Mouse (Mus musculus) CD4-positive naive resting alpha-beta T cell, adult 57 days (primary cell): ENCODE data around the gene Cgref1. TPM values are rescaled to one million over a fixed set of nuclear protein-coding genes. Genes with fewer than 3 reads are reported as not detected.

ENCODE experiments used
- total RNA-seq: library from RNA; stranded (reverse); gene quantifications from one replicate; pipeline ENCODE4 v1.2.4, GENCODE M21; 2023

The Cgref1 gene
- not detected for total RNA-seq

DNA sequence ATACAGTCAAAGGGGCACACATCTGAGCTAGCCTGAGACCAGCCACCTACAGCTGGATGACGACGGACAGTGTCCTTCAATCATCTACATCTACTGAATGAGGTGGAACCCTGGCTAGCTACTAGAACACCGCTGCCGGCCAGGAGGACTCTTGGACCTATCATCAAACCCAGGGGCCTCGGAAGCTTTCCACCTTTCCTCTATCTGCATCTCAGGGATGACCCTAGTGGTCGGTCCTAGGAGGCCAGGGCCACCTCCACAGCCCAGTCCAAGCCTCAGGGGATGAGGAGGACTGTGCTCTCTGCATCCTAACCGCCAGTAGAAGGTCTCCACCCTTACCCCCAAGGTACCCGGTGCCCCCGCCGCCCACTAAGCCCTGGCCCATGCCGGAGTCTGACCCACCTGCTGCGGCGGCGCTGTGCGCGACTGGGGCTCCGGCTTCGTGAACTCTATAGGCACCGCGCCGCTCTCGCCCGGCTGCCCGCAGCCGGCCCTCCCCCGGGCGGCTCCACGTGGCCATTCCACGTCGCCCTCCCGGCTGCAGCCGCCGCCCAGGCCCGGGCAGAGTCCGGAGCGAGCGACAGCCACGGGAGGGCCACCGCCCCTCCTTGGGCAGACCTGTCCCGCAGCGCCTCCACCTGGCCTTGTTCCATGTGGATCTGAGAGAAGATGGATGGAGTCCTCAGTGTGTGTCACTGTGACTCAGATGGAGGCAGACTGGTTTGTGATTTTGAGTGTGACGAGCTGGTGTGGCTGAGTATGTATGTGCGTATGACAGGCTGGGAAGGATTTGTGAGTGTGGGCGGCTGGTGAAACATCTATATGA is at the start of gene Cgref1:
Gene Cgref1, minus strand, starts transcription at position 636 of the 826 bp plus-strand sequence.

GRCm38 (mm10) chr5:30968416-30968815 is 23.0 kb upstream of the Cgref1 start, which contains the start of gene Tcf23:
Tcf23 (plus strand) TSS chr5:30968662.

DNA sequence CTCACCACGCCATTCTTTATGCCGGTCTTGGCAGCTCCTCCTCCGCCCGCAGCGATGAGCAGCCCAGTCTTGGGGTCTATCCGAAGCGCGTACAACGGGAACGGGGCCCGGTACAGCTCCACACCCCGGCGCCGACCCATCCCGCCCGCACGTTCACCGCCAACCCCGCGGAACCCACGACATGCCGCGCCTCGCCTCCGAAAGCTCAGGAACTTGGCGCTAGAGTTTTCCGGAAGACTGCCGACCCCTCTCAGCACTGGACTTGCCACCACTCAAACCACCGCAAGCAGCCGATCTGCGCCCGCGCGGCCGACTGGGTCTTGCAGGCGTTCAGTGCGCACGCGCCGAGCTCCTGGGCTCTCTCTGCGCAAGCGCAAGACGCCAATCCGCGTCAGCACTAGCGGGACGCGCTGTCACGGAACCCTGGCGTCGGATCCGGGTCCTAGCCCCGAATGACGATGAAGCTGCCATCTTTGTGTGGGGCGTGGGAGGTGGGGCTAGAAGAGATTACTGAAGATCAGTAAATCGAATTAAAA is 14.6 kb upstream of the Cgref1 start, which contains the start of gene Preb:
Gene Preb, minus strand, starts transcription at position 396 of the 536 bp plus-strand sequence.

GRCm38 (mm10) chr5:30921256-30922033 is 23.9 kb downstream of the Cgref1 start, which contains the start of gene Khk:
Khk (plus strand) TSS chr5:30921431.

DNA sequence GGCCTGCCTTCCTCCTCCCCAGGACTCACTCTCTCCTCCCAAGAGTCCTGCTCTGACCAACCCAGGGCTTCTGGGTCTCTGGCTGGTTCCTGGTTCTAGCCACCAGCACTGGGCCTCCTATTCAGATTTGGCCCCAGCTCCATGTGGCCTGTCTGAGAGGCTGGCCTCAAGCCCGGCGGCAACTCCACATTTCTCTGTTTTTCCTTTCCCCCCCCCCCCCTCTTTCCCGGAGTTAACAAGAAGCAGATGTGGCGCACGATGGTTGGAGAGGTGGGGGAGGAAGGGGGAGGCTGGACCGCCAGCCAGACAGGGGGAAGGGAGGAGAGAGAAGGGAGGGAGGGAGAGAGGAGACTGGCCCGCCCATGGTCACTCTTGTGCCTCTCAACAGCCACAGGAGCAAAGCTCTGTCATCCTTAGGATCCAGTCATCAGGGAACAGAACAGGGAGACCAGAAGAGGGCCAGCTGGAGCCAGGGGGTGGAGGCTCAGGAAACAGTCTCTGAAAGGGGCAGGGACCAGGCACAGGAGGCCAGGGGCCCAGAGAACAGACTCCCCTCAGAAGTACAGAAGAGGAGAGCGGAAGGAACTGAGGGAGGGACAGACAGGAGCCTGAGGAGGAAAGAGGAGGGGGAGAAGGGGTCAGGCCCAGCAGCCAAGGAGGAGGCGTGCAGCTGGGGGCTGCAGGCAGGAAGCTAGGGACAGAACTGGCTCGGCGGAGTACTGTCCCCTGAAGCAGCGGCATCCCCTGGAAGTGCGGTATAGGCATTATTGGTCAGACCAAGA is 32.1 kb downstream of the Cgref1 start, which contains the start of gene Emilin1:
Gene Emilin1, plus strand, starts transcription at position 343 of the 782 bp plus-strand sequence.

DNA sequence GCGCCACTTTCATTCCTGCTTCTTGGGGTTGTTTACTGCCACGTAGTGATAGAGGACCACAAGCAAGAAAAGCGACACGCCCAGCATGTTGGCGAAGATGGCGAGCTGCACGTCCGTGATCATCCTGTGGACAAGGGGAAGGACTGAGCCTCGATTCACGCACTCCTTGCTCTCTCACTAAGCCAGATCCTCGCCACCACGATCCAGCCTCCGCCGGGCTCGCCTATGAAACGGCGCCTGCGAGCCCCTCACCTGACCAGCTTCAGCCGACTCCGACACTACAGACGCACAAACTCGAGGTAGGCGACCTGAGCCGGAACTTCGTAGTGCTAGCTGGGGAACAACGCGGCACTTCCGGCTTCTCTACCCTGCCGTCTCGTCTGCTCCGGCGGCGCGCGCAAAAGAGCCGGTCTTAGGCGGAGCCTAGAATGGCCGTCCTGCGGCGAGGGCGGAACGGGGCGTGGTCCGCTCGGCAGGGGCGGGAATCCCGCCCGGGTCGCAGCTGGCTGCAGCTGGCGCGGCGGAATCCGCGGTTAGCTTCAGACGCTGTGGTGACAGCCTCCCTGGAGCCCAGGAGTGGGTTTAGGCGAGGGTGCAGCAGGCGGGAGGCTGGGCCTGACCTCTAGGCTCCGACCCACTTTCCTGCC is 37.9 kb downstream of the Cgref1 start, which contains the start of gene Ost4:
Gene Ost4, minus strand, starts transcription at position 376 of the 647 bp plus-strand sequence.

GRCm38 (mm10) chr5:30888337-30889087 is 56.9 kb downstream of the Cgref1 start, which contains the start of gene Agbl5:
Agbl5 (plus strand) TSS chr5:30888694.

Other genes with a start within 250 kb of the Cgref1 start
- 0.35 TPM for gene Dpysl5, start 234.0 kb downstream of the Cgref1 start, total RNA-seq
- gene Mapre3, start 130.9 kb downstream of the Cgref1 start, total RNA-seq = 11.9 TPM
- gene Tmem214, start 77.6 kb downstream of the Cgref1 start, total RNA-seq = 45.9 TPM
- 9.6 TPM for gene Agbl5, start 56.9 kb downstream of the Cgref1 start, total RNA-seq
- gene Ost4, start 37.8 kb downstream of the Cgref1 start, total RNA-seq = 132 TPM
- 2.7 TPM for gene Emilin1, start 32.2 kb downstream of the Cgref1 start, total RNA-seq
- gene Khk, start 24.2 kb downstream of the Cgref1 start, total RNA-seq = 17.7 TPM
- gene Preb, start 14.8 kb upstream of the Cgref1 start, total RNA-seq = 177 TPM
- not detected for gene Tcf23, start 23.1 kb upstream of the Cgref1 start, total RNA-seq
- 33.8 TPM for gene Atraid, start 102.7 kb upstream of the Cgref1 start, total RNA-seq
- 11.6 TPM for gene Slc5a6, start 103.3 kb upstream of the Cgref1 start, total RNA-seq
- 43.7 TPM for gene Cad, start 109.2 kb upstream of the Cgref1 start, total RNA-seq
- not detected for gene Dnajc5g, start 160.7 kb upstream of the Cgref1 start, total RNA-seq
- 1.2 TPM for gene Slc30a3, start 162.6 kb upstream of the Cgref1 start, total RNA-seq
- not detected for gene Trim54, start 171.1 kb upstream of the Cgref1 start, total RNA-seq
- gene Ucn, start 193.2 kb upstream of the Cgref1 start, total RNA-seq = not detected
- gene Mpv17, start 208.7 kb upstream of the Cgref1 start, total RNA-seq = 17.7 TPM
- 4.7 TPM for gene Gm29609, start 234.3 kb upstream of the Cgref1 start, total RNA-seq
- 148 TPM for gene Gtf3c2, start 234.6 kb upstream of the Cgref1 start, total RNA-seq
- 70.4 TPM for gene Snx17, start 247.6 kb upstream of the Cgref1 start, total RNA-seq
- gene Eif2b4, start 247.8 kb upstream of the Cgref1 start, total RNA-seq = 42.2 TPM